Comparison of ENCODE assay signal across 27 mouse cellular contexts in genomic region chr1:157831511-157831910, GRCm38 (mm10).
DNase-seq lines count a peak whose midpoint lies in the region; ATAC-seq and TF ChIP-seq lines count a peak whose summit lies in the region.
"Had no signal": no experiment of that assay in that cellular context is flagged by ENCODE, and none has a peak within 500 bp of the region (broad histone marks: within the 10 kb centered on the region; RNA-seq: fewer than 3 reads in every experiment).

No protein-coding gene starts in this region.

- H3K9me3 ChIP-seq in midbrain, postnatal 0 days (ENCODE audit: low read length): no peaks in the 10 kb centered on the region
- no peaks in the 10 kb centered on the region for H3K9me3 ChIP-seq in midbrain, embryonic 16.5 days (replicated peaks; ENCODE audit: control insufficient read depth, low read length, poor library complexity, severe bottlenecking)
- H3K9me3 ChIP-seq in forebrain, embryonic 16.5 days (ENCODE audit: control insufficient read depth, low read length): no peaks in the 10 kb centered on the region
- H3K9me3 ChIP-seq in intestine, embryonic 16.5 days (ENCODE audit: control insufficient read depth, low read length): no peaks in the 10 kb centered on the region
- H3K9me3 ChIP-seq: forebrain, embryonic 10.5 days; forebrain, embryonic 15.5 days; heart, embryonic 12.5 days; hindbrain, embryonic 13.5 days; kidney, embryonic 15.5 days; lung, embryonic 15.5 days; neural tube, embryonic 13.5 days had no signal

- peak; percentile 57 for DNase-seq in midbrain, postnatal 0 days (ENCODE audit: low spot score)
- DNase-seq in cerebellum, adult 18-20 months: peak; percentile 52 to 65
- peak; percentile 82 to 86 for DNase-seq in cerebellum, postnatal 10 days
- DNase-seq in layer of hippocampus, adult 9-11 months: no peak
- DNase-seq: adrenal gland, postnatal 36 days; gastrocnemius, adult 2 months; gastrocnemius, postnatal 36 days; heart, adult 2 months; heart, postnatal 4 days; kidney, adult 18-20 months; kidney, postnatal 25 days; lung, postnatal 36 days; right cerebral cortex, postnatal 4 days; thymus, postnatal 4 days had no signal

- no peaks in the 10 kb centered on the region for H3K27me3 ChIP-seq in midbrain, postnatal 0 days (ENCODE audit: insufficient read depth, low read length)
- no peaks in the 10 kb centered on the region for H3K27me3 ChIP-seq in midbrain, embryonic 16.5 days (ENCODE audit: control insufficient read depth, insufficient read depth, low read depth, low read length)
- no peaks in the 10 kb centered on the region for H3K27me3 ChIP-seq in forebrain, embryonic 16.5 days (replicated peaks; ENCODE audit: control insufficient read depth, insufficient read depth, low read length)
- H3K27me3 ChIP-seq in intestine, embryonic 16.5 days (replicated peaks; ENCODE audit: control insufficient read depth, insufficient read depth, low read length): no peaks in the 10 kb centered on the region
- H3K27me3 ChIP-seq: embryonic facial prominence, embryonic 13.5 days; forebrain, embryonic 15.5 days; heart, embryonic 12.5 days; hindbrain, embryonic 13.5 days; kidney, embryonic 15.5 days; lung, embryonic 15.5 days; neural tube, embryonic 13.5 days had no signal

- no peak overlapping the region for H3K9ac ChIP-seq in midbrain, postnatal 0 days (replicated peaks; ENCODE audit: low read length, poor library complexity, severe bottlenecking)
- no peak overlapping the region for H3K9ac ChIP-seq in midbrain, embryonic 16.5 days (ENCODE audit: low read depth, low read length)
- no peak overlapping the region for H3K9ac ChIP-seq in forebrain, embryonic 16.5 days (replicated peaks; ENCODE audit: low read depth, low read length)
- H3K9ac ChIP-seq in intestine, embryonic 16.5 days (ENCODE audit: low read depth, low read length): no peak overlapping the region
- H3K9ac ChIP-seq: embryonic facial prominence, embryonic 13.5 days; forebrain, embryonic 15.5 days; heart, embryonic 12.5 days; hindbrain, embryonic 13.5 days; kidney, embryonic 15.5 days; lung, embryonic 15.5 days; neural tube, embryonic 13.5 days had no signal

- no peaks in the 10 kb centered on the region for H3K4me1 ChIP-seq in midbrain, postnatal 0 days (ENCODE audit: insufficient read depth, low read length)
- H3K4me1 ChIP-seq in midbrain, embryonic 16.5 days (ENCODE audit: control insufficient read depth, insufficient read depth, low read length): no peaks in the 10 kb centered on the region
- H3K4me1 ChIP-seq in forebrain, embryonic 16.5 days (replicated peaks; ENCODE audit: control insufficient read depth, insufficient read depth, low read length): no peaks in the 10 kb centered on the region; the same call in 1 of the 2 replicates
- no peaks in the 10 kb centered on the region for H3K4me1 ChIP-seq in intestine, embryonic 16.5 days (ENCODE audit: control insufficient read depth, insufficient read depth, low read length)
- H3K4me1 ChIP-seq: embryonic facial prominence, embryonic 13.5 days; forebrain, embryonic 10.5 days; heart, embryonic 12.5 days; hindbrain, embryonic 13.5 days; kidney, embryonic 15.5 days; lung, embryonic 15.5 days; neural tube, embryonic 13.5 days had no signal

- no peak overlapping the region for H3K4me3 ChIP-seq in midbrain, postnatal 0 days (ENCODE audit: low read depth, low read length)
- H3K4me3 ChIP-seq in midbrain, embryonic 16.5 days (ENCODE audit: low read depth, low read length): no peak overlapping the region
- H3K4me3 ChIP-seq in forebrain, embryonic 16.5 days (replicated peaks; ENCODE audit: low read length): no peak overlapping the region
- H3K4me3 ChIP-seq in intestine, embryonic 16.5 days (ENCODE audit: low read length): no peak overlapping the region
- H3K4me3 ChIP-seq: embryonic facial prominence, embryonic 13.5 days; forebrain, embryonic 10.5 days; forebrain, embryonic 15.5 days; gastrocnemius, adult 2 months; heart, adult 2 months; heart, embryonic 12.5 days; hindbrain, embryonic 13.5 days; kidney, embryonic 15.5 days; lung, embryonic 15.5 days; neural tube, embryonic 13.5 days had no signal

- WGBS in midbrain, postnatal 0 days: 53% methylated on average over 2 of the region's 2 CpGs
- 53% methylated on average over 2 of the region's 2 CpGs for WGBS in midbrain, embryonic 16.5 days
- WGBS in forebrain, embryonic 16.5 days: 38% methylated on average over 2 of the region's 2 CpGs
- WGBS in intestine, embryonic 16.5 days: 43% methylated on average over 2 of the region's 2 CpGs

- ATAC-seq in midbrain, postnatal 0 days (ENCODE audit: low FRiP score): no peak
- no peak for ATAC-seq in midbrain, embryonic 16.5 days
- ATAC-seq in forebrain, embryonic 16.5 days: no peak
- ATAC-seq in intestine, embryonic 16.5 days: no peak
- ATAC-seq: forebrain, embryonic 15.5 days; inflammation-experienced regulatory T-cells, adult 6 months had no signal

- TF ChIP-seq CTCF in midbrain, postnatal 0 days (IDR thresholded peaks at IDR 0.05): no peak

- H3K4me2 ChIP-seq in midbrain, postnatal 0 days (ENCODE audit: low read depth, low read length, poor library complexity, severe bottlenecking): no peak overlapping the region
- no peak overlapping the region for H3K4me2 ChIP-seq in midbrain, embryonic 16.5 days (ENCODE audit: low read length)
- H3K4me2 ChIP-seq in forebrain, embryonic 16.5 days (ENCODE audit: low read length): no peak overlapping the region
- no peak overlapping the region for H3K4me2 ChIP-seq in intestine, embryonic 16.5 days (ENCODE audit: low read depth, low read length)
- H3K4me2 ChIP-seq: embryonic facial prominence, embryonic 13.5 days; forebrain, embryonic 15.5 days; heart, embryonic 12.5 days; hindbrain, embryonic 13.5 days; kidney, embryonic 15.5 days; lung, embryonic 15.5 days; midbrain, embryonic 11.5 days; neural tube, embryonic 13.5 days had no signal

- no peak overlapping the region for H3K27ac ChIP-seq in midbrain, postnatal 0 days (ENCODE audit: low read depth, low read length)
- no peak overlapping the region for H3K27ac ChIP-seq in midbrain, embryonic 16.5 days (ENCODE audit: low read length)
- no peak overlapping the region for H3K27ac ChIP-seq in forebrain, embryonic 16.5 days (ENCODE audit: low read length)
- no peak overlapping the region for H3K27ac ChIP-seq in intestine, embryonic 16.5 days (ENCODE audit: low read length)
- H3K27ac ChIP-seq: embryonic facial prominence, embryonic 13.5 days; forebrain, embryonic 10.5 days; forebrain, embryonic 15.5 days; gastrocnemius, adult 2 months; heart, adult 2 months; hindbrain, embryonic 13.5 days; kidney, embryonic 15.5 days; lung, embryonic 15.5 days; neural tube, embryonic 13.5 days had no signal

- no peaks in the 10 kb centered on the region for H3K36me3 ChIP-seq in midbrain, postnatal 0 days (ENCODE audit: insufficient read depth, low read length)
- H3K36me3 ChIP-seq in midbrain, embryonic 16.5 days (ENCODE audit: control insufficient read depth, insufficient read depth, low read length): no peaks in the 10 kb centered on the region
- no peaks in the 10 kb centered on the region for H3K36me3 ChIP-seq in forebrain, embryonic 16.5 days (ENCODE audit: control insufficient read depth, insufficient read depth)
- H3K36me3 ChIP-seq in intestine, embryonic 16.5 days (ENCODE audit: control insufficient read depth, insufficient read depth, low read length): no peaks in the 10 kb centered on the region
- H3K36me3 ChIP-seq: embryonic facial prominence, embryonic 13.5 days; forebrain, embryonic 10.5 days; forebrain, embryonic 15.5 days; heart, embryonic 12.5 days; hindbrain, embryonic 13.5 days; kidney, embryonic 15.5 days; lung, embryonic 15.5 days; neural tube, embryonic 13.5 days had no signal
